Mouse (Mus musculus) olfactory bulb, adult 2 months (tissue): Measurements from ENCODE around the gene Gse1.

Source experiments
- CTCF ChIP-seq: fragments of 200-500 bp; IDR thresholded peaks from 2 replicates; pipeline ENCODE4 v1.5.1; 2012; ENCODE audit warnings: low read depth, mild to moderate bottlenecking, low read length, moderate library complexity; ENCODE audit not compliant: insufficient read depth
- POLR2A ChIP-seq: fragments of 200-500 bp; IDR thresholded peaks from 2 replicates; pipeline ENCODE4 v1.6.1; 2012; ENCODE audit warnings: mild to moderate bottlenecking, low read depth, low read length, moderate library complexity; ENCODE audit not compliant: insufficient read depth

- TF ChIP-seq CTCF (no peak), POLR2A (no peak)
Measured at GRCm38 (mm10) chr8:120224521-120225420, 3.5 kb upstream of the Gse1 start.
